Mouse (Mus musculus) bone marrow macrophage, adult 2 months (primary cell): Measurements from ENCODE around the gene Pdhb. TPM values are rescaled to one million over a fixed set of nuclear protein-coding genes. Genes with fewer than 3 reads are reported as not detected.
"Not testable (repeated sequence)": the region's sequence is repeated elsewhere in the genome, so short reads cannot be mapped to it uniquely, and the experiment has no call there.

Source experiments
- H3K27ac ChIP-seq: 2 replicates; pipeline ENCODE4 v1.5.1; 2012; ENCODE audit warnings: low read depth, low read length; ENCODE audit not compliant: insufficient read depth
- H3K4me1 ChIP-seq: 2 replicates; pipeline ENCODE4 v1.6.1; 2012; ENCODE audit warnings: low read length; ENCODE audit not compliant: control insufficient read depth, insufficient read depth
- H3K4me3 ChIP-seq: 2 replicates; pipeline ENCODE4 v1.5.1; 2012; ENCODE audit warnings: mild to moderate bottlenecking, low read length, moderate library complexity; ENCODE audit not compliant: insufficient read depth
- CTCF ChIP-seq: IDR thresholded peaks from 2 replicates; pipeline ENCODE4 v1.5.1; 2012; ENCODE audit warnings: low read depth, mild to moderate bottlenecking, low read length, moderate library complexity
- POLR2A ChIP-seq: IDR thresholded peaks from 2 replicates; pipeline ENCODE4 v1.6.1; 2012; ENCODE audit warnings: mild to moderate bottlenecking, low read depth, low read length, borderline replicate concordance
- polyA plus RNA-seq: library from polyadenylated mRNA; stranded (reverse); fragments of >200 nt; gene quantifications from 2 replicates; pipeline ENCODE4 v1.2.4, GENCODE M21; 2012; ENCODE audit not compliant: missing spikeins, insufficient read depth, insufficient read length

Gene Pdhb
- polyA plus RNA-seq, 1 experiment, result 67.2 TPM

- H3K27ac ChIP-seq, result no peak overlapping the region
- H3K4me3 ChIP-seq, result no peak overlapping the region
- TF ChIP-seq POLR2A (no peak), CTCF (no peak)
- H3K4me1 ChIP-seq, result peaks cover 10% of the 10 kb centered on the region
Measured at GRCm38 (mm10) chr14:8139724-8140710, 32.8 kb downstream of the Pdhb start.

- TF ChIP-seq POLR2A (no peak), CTCF (no peak)
- Histone ChIP-seq H3K27ac (peak overlapping the region; percentile 81), H3K4me1 (peaks cover 42% of the 10 kb centered on the region), H3K4me3 (no peak overlapping the region)
Measured at GRCm38 (mm10) chr14:8135130-8135529, 37.7 kb downstream of the Pdhb start.

- Histone ChIP-seq H3K4me1 (peaks cover 42% of the 10 kb centered on the region), H3K4me3 (no peak overlapping the region), H3K27ac (peak overlapping the region; percentile 81)
- TF ChIP-seq CTCF, result no peak
- no peak for TF ChIP-seq POLR2A
Measured at GRCm38 (mm10) chr14:8134234-8134633, 38.6 kb downstream of the Pdhb start.

- no peak overlapping the region for H3K4me3 ChIP-seq
- H3K27ac ChIP-seq, result peak overlapping the region; percentile 89
Measured at GRCm38 (mm10) chr14:8132789-8133188, 40.0 kb downstream of the Pdhb start.

GRCm38 (mm10) chr14:8127971-8128370, 44.9 kb downstream of the Pdhb start:
- H3K4me1 ChIP-seq, result peaks cover 23% of the 10 kb centered on the region
- TF ChIP-seq POLR2A (no peak), CTCF (no peak)
- H3K27ac ChIP-seq, result no peak overlapping the region

More at GRCm38 (mm10) chr14:8132789-8133188, 40.0 kb downstream of the Pdhb start:
- H3K4me1 ChIP-seq, result peaks cover 51% of the 10 kb centered on the region
- no peak for TF ChIP-seq POLR2A
- TF ChIP-seq CTCF, result no peak

GRCm38 (mm10) chr14:8124046-8124881, 48.6 kb downstream of the Pdhb start:
- Histone ChIP-seq H3K4me1 (peaks cover 11% of the 10 kb centered on the region), H3K27ac (no peak overlapping the region), H3K4me3 (no peak overlapping the region)
- no peak for TF ChIP-seq CTCF
- TF ChIP-seq POLR2A, result no peak

More at GRCm38 (mm10) chr14:8127971-8128370, 44.9 kb downstream of the Pdhb start:
- H3K4me3 ChIP-seq, result no peak overlapping the region

GRCm38 (mm10) chr14:8123611-8124010, 49.2 kb downstream of the Pdhb start:
- not testable (repeated sequence) for H3K4me3 ChIP-seq, H3K27ac ChIP-seq, H3K4me1 ChIP-seq

- H3K4me3 ChIP-seq, result no peak overlapping the region
- H3K4me1 ChIP-seq, result peaks cover 4% of the 10 kb centered on the region; the same call in 1 of the 2 replicates
- no peak for TF ChIP-seq CTCF
- no peak for TF ChIP-seq POLR2A
- H3K27ac ChIP-seq, result no peak overlapping the region
Measured at GRCm38 (mm10) chr14:8123141-8123540, 49.7 kb downstream of the Pdhb start.

- Histone ChIP-seq H3K27ac (no peak overlapping the region), H3K4me1 (peaks cover 15% of the 10 kb centered on the region), H3K4me3 (no peak overlapping the region)
- no peak for TF ChIP-seq CTCF
- TF ChIP-seq POLR2A, result no peak
Measured at GRCm38 (mm10) chr14:8119904-8120303, 52.9 kb downstream of the Pdhb start.
